In genomic region chr10:42634122-42634720, GRCm38 (mm10) we compare ENCODE assay signal across 12 mouse cellular contexts. TPM values are rescaled to one million over a fixed set of nuclear protein-coding genes. Genes with fewer than 3 reads are reported as not detected.
DNase-seq lines count a peak whose midpoint lies in the region; ATAC-seq lines count a peak whose summit lies in the region.
"Had no signal": no experiment of that assay in that cellular context is flagged by ENCODE, and none has a peak within 500 bp of the region (broad histone marks: within the 10 kb centered on the region; RNA-seq: fewer than 3 reads in every experiment).

No protein-coding gene starts in this region.

- H3K27ac ChIP-seq in liver, embryonic 13.5 days = no peak overlapping the region
- no peak overlapping the region for H3K27ac ChIP-seq in liver, embryonic 12.5 days
- H3K27ac ChIP-seq in forebrain, embryonic 13.5 days = peak overlapping the region; percentile 96
- H3K27ac ChIP-seq in midbrain, embryonic 14.5 days (replicated peaks; ENCODE audit: low read depth, low read length) = no peak overlapping the region
- H3K27ac ChIP-seq: heart, adult 2 months; limb, embryonic 13.5 days had no signal

- H3K27me3 ChIP-seq in liver, embryonic 13.5 days = peaks cover 96% of the 10 kb centered on the region
- H3K27me3 ChIP-seq in liver, embryonic 12.5 days (replicated peaks) = peaks cover 98% of the 10 kb centered on the region
- peaks cover 26% of the 10 kb centered on the region for H3K27me3 ChIP-seq in forebrain, embryonic 13.5 days
- H3K27me3 ChIP-seq in midbrain, embryonic 14.5 days (ENCODE audit: control insufficient read depth, insufficient read depth, low read length) = peaks cover 74% of the 10 kb centered on the region

- H3K9me3 ChIP-seq in liver, embryonic 13.5 days (replicated peaks) = no peaks in the 10 kb centered on the region
- no peaks in the 10 kb centered on the region for H3K9me3 ChIP-seq in liver, embryonic 12.5 days (replicated peaks)
- no peaks in the 10 kb centered on the region for H3K9me3 ChIP-seq in forebrain, embryonic 13.5 days (replicated peaks)
- H3K9me3 ChIP-seq in midbrain, embryonic 14.5 days (ENCODE audit: control insufficient read depth, low read length) = no peaks in the 10 kb centered on the region
- H3K9me3 ChIP-seq: G1E; limb, embryonic 13.5 days had no signal

- H3K36me3 ChIP-seq in liver, embryonic 13.5 days = no peaks in the 10 kb centered on the region
- no peaks in the 10 kb centered on the region for H3K36me3 ChIP-seq in liver, embryonic 12.5 days
- no peaks in the 10 kb centered on the region for H3K36me3 ChIP-seq in forebrain, embryonic 13.5 days (ENCODE audit: poor library complexity, severe bottlenecking)
- H3K36me3 ChIP-seq in midbrain, embryonic 14.5 days (ENCODE audit: control insufficient read depth, insufficient read depth, low read length) = no peaks in the 10 kb centered on the region
- H3K36me3 ChIP-seq: G1E; limb, embryonic 13.5 days had no signal

- H3K4me1 ChIP-seq in liver, embryonic 13.5 days (replicated peaks) = peaks cover 33% of the 10 kb centered on the region
- H3K4me1 ChIP-seq in liver, embryonic 12.5 days = peaks cover 24% of the 10 kb centered on the region
- peaks cover 82% of the 10 kb centered on the region for H3K4me1 ChIP-seq in forebrain, embryonic 13.5 days
- peaks cover 44% of the 10 kb centered on the region for H3K4me1 ChIP-seq in midbrain, embryonic 14.5 days (ENCODE audit: control insufficient read depth, insufficient read depth, low read length)

- H3K4me2 ChIP-seq in liver, embryonic 13.5 days = peak overlapping the region; percentile 70
- no peak overlapping the region for H3K4me2 ChIP-seq in liver, embryonic 12.5 days
- H3K4me2 ChIP-seq in forebrain, embryonic 13.5 days = peak overlapping the region; percentile 75
- 0 out of 2 replicates have a peak overlapping the region, but pooled peaks have one; percentile 6 for H3K4me2 ChIP-seq in midbrain, embryonic 14.5 days (ENCODE audit: low read length)

- peak overlapping the region; percentile 57; the same call in 1 of the 2 replicates for H3K4me3 ChIP-seq in liver, embryonic 13.5 days (replicated peaks)
- H3K4me3 ChIP-seq in liver, embryonic 12.5 days = no peak overlapping the region
- peak overlapping the region; percentile 40 for H3K4me3 ChIP-seq in forebrain, embryonic 13.5 days
- H3K4me3 ChIP-seq in midbrain, embryonic 14.5 days (replicated peaks; ENCODE audit: low read depth, low read length) = no peak overlapping the region

- no peak overlapping the region for H3K9ac ChIP-seq in liver, embryonic 13.5 days
- H3K9ac ChIP-seq in liver, embryonic 12.5 days = no peak overlapping the region
- peak overlapping the region; percentile 68 for H3K9ac ChIP-seq in forebrain, embryonic 13.5 days
- H3K9ac ChIP-seq in midbrain, embryonic 14.5 days (replicated peaks; ENCODE audit: low read length) = no peak overlapping the region
- H3K9ac ChIP-seq: limb, embryonic 13.5 days had no signal

- ATAC-seq in liver, embryonic 13.5 days (ENCODE audit: low read depth) = no peak
- no peak for ATAC-seq in liver, embryonic 12.5 days
- ATAC-seq in forebrain, embryonic 13.5 days = no peak
- no peak for ATAC-seq in midbrain, embryonic 14.5 days (ENCODE audit: low FRiP score, low TSS enrichment)

- peak; percentile 58 for DNase-seq in embryo, embryonic 10 days (ENCODE audit: low spot score)
- DNase-seq in embryo, embryonic 10.5 days (ENCODE audit: low spot score) = no peak
- DNase-seq in liver, embryonic 13.5 days = no peak
- DNase-seq in midbrain, embryonic 14.5 days = peak; percentile 19
- DNase-seq in ovary, postnatal 10 days (ENCODE audit: low spot score) = no peak
- DNase-seq in cerebellum, adult 11 months = no peak

- 3% methylated on average over 8 of the region's 8 CpGs for WGBS in liver, embryonic 13.5 days (ENCODE audit: insufficient replicate concordance)
- 2% methylated on average over 8 of the region's 8 CpGs for WGBS in liver, embryonic 12.5 days (ENCODE audit: insufficient replicate concordance)
- WGBS in forebrain, embryonic 13.5 days = 5% methylated on average over 8 of the region's 8 CpGs
- 5% methylated on average over 8 of the region's 8 CpGs for WGBS in midbrain, embryonic 14.5 days

RNA-seq across cellular contexts. Expression of gene Ostm1, which starts 50.6 kb away (rescaled TPM):
- 15.6 and 18.4 TPM in 2 replicates for polyA plus RNA-seq in liver, embryonic 13.5 days (2015; fragmentation: Nextera tagmentation; extraction: Ambion mirVana)
- polyA plus RNA-seq in liver, embryonic 12.5 days (2016; fragmentation: Nextera tagmentation; extraction: Ambion mirVana) = 19.9 and 20.1 TPM in 2 replicates
- 57.1 and 63.2 TPM in 2 replicates for polyA plus RNA-seq in forebrain, embryonic 13.5 days (2015; fragmentation: Nextera tagmentation; extraction: Ambion mirVana)
- polyA plus RNA-seq in midbrain, embryonic 14.5 days (2014; fragmentation: Nextera tagmentation; extraction: Ambion mirVana) = 38.9 and 43.1 TPM in 2 replicates

RNA-seq across cellular contexts. Expression of gene Nr2e1, which starts 50.8 kb away (rescaled TPM):
- polyA plus RNA-seq in liver, embryonic 13.5 days (2015; fragmentation: Nextera tagmentation; extraction: Ambion mirVana) = not detected in 2 replicates
- polyA plus RNA-seq in liver, embryonic 12.5 days (2016; fragmentation: Nextera tagmentation; extraction: Ambion mirVana) = not detected in 2 replicates
- polyA plus RNA-seq in forebrain, embryonic 13.5 days (2015; fragmentation: Nextera tagmentation; extraction: Ambion mirVana) = 71.0 and 77.0 TPM in 2 replicates
- 3.4 and 5.5 TPM in 2 replicates for polyA plus RNA-seq in midbrain, embryonic 14.5 days (2014; fragmentation: Nextera tagmentation; extraction: Ambion mirVana)
- polyA plus RNA-seq: G1E; heart, adult 2 months; limb, embryonic 13.5 days; stomach, embryonic 14.5 days had no signal

Comparison
In these comparisons a context has a peak if more than half of its experiments do, and no peak if none do; other contexts are left out.
1. DNase-seq: peak in embryo, embryonic 10 days (single experiment) and midbrain, embryonic 14.5 days (single experiment); none in embryo, embryonic 10.5 days (single experiment), liver, embryonic 13.5 days (single experiment), ovary, postnatal 10 days (single experiment) and cerebellum, adult 11 months (single experiment).
2. H3K4me3 ChIP-seq: peak in liver, embryonic 13.5 days (single experiment) and forebrain, embryonic 13.5 days (single experiment); none in liver, embryonic 12.5 days (single experiment) and midbrain, embryonic 14.5 days (single experiment).
3. RNA of gene Nr2e1, which starts 50.8 kb away (polyA plus RNA-seq): 71.0 to 77.0 TPM in forebrain, embryonic 13.5 days; 3.4 to 5.5 TPM in midbrain, embryonic 14.5 days, not detected in liver, embryonic 13.5 days and not detected in liver, embryonic 12.5 days; every median in the first group is over 10 times any median in the second.